Mouse (Mus musculus): Measurements from ENCODE around the gene Hmcn2. TPM values are rescaled to one million over a fixed set of nuclear protein-coding genes. Genes with fewer than 3 reads are reported as not detected.
A peak's percentile ranks its signal among the peaks of the same experiment; 100 is the strongest.

Hmcn2 gene
- total RNA-seq, 1 experiment from 2014 or later, result not detected

- ATAC-seq (replicated peaks in 1 of 2; ENCODE audit: insufficient read depth in 1 of 2, low FRiP score in 2 of 2, low TSS enrichment in 1 of 2, low read depth in 1 of 2, poor library complexity in 2 of 2, severe bottlenecking in 2 of 2), result no peak
Observed at GRCm38 (mm10) chr2:31462051-31462450, 147.8 kb downstream of the Hmcn2 start.

GRCm38 (mm10) chr2:31463253-31463652, 149.0 kb downstream of the Hmcn2 start:
- no peak for ATAC-seq (replicated peaks in 1 of 2; ENCODE audit: insufficient read depth in 1 of 2, low FRiP score in 2 of 2, low TSS enrichment in 1 of 2, low read depth in 1 of 2, poor library complexity in 2 of 2, severe bottlenecking in 2 of 2)

GRCm38 (mm10) chr2:31463696-31464528, 149.7 kb downstream of the Hmcn2 start:
- 0 out of 4 replicates have a peak, but pooled peaks of 1 of the 2 experiments have one; percentile 19 for ATAC-seq (replicated peaks in 1 of 2; ENCODE audit: insufficient read depth in 1 of 2, low FRiP score in 2 of 2, low TSS enrichment in 1 of 2, low read depth in 1 of 2, poor library complexity in 2 of 2, severe bottlenecking in 2 of 2)

GRCm38 (mm10) chr2:31464529-31464910, 150.3 kb downstream of the Hmcn2 start:
- no peak for ATAC-seq (replicated peaks in 1 of 2; ENCODE audit: insufficient read depth in 1 of 2, low FRiP score in 2 of 2, low TSS enrichment in 1 of 2, low read depth in 1 of 2, poor library complexity in 2 of 2, severe bottlenecking in 2 of 2)

- no peak for ATAC-seq (replicated peaks in 1 of 2; ENCODE audit: insufficient read depth in 1 of 2, low FRiP score in 2 of 2, low TSS enrichment in 1 of 2, low read depth in 1 of 2, poor library complexity in 2 of 2, severe bottlenecking in 2 of 2)
Observed at GRCm38 (mm10) chr2:31467457-31467856, 153.2 kb downstream of the Hmcn2 start.

- no peak for ATAC-seq (replicated peaks in 1 of 2; ENCODE audit: insufficient read depth in 1 of 2, low FRiP score in 2 of 2, low TSS enrichment in 1 of 2, low read depth in 1 of 2, poor library complexity in 2 of 2, severe bottlenecking in 2 of 2)
Observed at GRCm38 (mm10) chr2:31468857-31469256, 154.6 kb downstream of the Hmcn2 start.

GRCm38 (mm10) chr2:31469480-31469879, 155.3 kb downstream of the Hmcn2 start:
- peak in 1 of 2 experiments; percentile 1; a peak in 1 of 4 replicates for ATAC-seq (replicated peaks in 1 of 2; ENCODE audit: insufficient read depth in 1 of 2, low FRiP score in 2 of 2, low TSS enrichment in 1 of 2, low read depth in 1 of 2, poor library complexity in 2 of 2, severe bottlenecking in 2 of 2)

GRCm38 (mm10) chr2:31469931-31470682, 155.9 kb downstream of the Hmcn2 start, which contains the start of gene Ass1:
TSS of gene Ass1 (plus strand) at chr2:31470207.
- peak; percentile 63 to 65 for ATAC-seq (replicated peaks in 1 of 2; ENCODE audit: insufficient read depth in 1 of 2, low FRiP score in 2 of 2, low TSS enrichment in 1 of 2, low read depth in 1 of 2, poor library complexity in 2 of 2, severe bottlenecking in 2 of 2)

GRCm38 (mm10) chr2:31470683-31471385, 156.6 kb downstream of the Hmcn2 start:
- ATAC-seq (replicated peaks in 1 of 2; ENCODE audit: insufficient read depth in 1 of 2, low FRiP score in 2 of 2, low TSS enrichment in 1 of 2, low read depth in 1 of 2, poor library complexity in 2 of 2, severe bottlenecking in 2 of 2), result peak; percentile 33 to 48

GRCm38 (mm10) chr2:31471611-31472010, 157.4 kb downstream of the Hmcn2 start:
- ATAC-seq (replicated peaks in 1 of 2; ENCODE audit: insufficient read depth in 1 of 2, low FRiP score in 2 of 2, low TSS enrichment in 1 of 2, low read depth in 1 of 2, poor library complexity in 2 of 2, severe bottlenecking in 2 of 2), result no peak

- ATAC-seq (replicated peaks in 1 of 2; ENCODE audit: insufficient read depth in 1 of 2, low FRiP score in 2 of 2, low TSS enrichment in 1 of 2, low read depth in 1 of 2, poor library complexity in 2 of 2, severe bottlenecking in 2 of 2), result no peak
Observed at GRCm38 (mm10) chr2:31472406-31473065, 158.3 kb downstream of the Hmcn2 start.

- no peak for ATAC-seq (replicated peaks in 1 of 2; ENCODE audit: insufficient read depth in 1 of 2, low FRiP score in 2 of 2, low TSS enrichment in 1 of 2, low read depth in 1 of 2, poor library complexity in 2 of 2, severe bottlenecking in 2 of 2)
Observed at GRCm38 (mm10) chr2:31473941-31474340, 159.7 kb downstream of the Hmcn2 start.

GRCm38 (mm10) chr2:31474686-31475085, 160.5 kb downstream of the Hmcn2 start:
- no peak for ATAC-seq (replicated peaks in 1 of 2; ENCODE audit: insufficient read depth in 1 of 2, low FRiP score in 2 of 2, low TSS enrichment in 1 of 2, low read depth in 1 of 2, poor library complexity in 2 of 2, severe bottlenecking in 2 of 2)

GRCm38 (mm10) chr2:31476107-31476820, 162.0 kb downstream of the Hmcn2 start:
- ATAC-seq (replicated peaks in 1 of 2; ENCODE audit: insufficient read depth in 1 of 2, low FRiP score in 2 of 2, low TSS enrichment in 1 of 2, low read depth in 1 of 2, poor library complexity in 2 of 2, severe bottlenecking in 2 of 2), result no peak

- no peak for ATAC-seq (replicated peaks in 1 of 2; ENCODE audit: insufficient read depth in 1 of 2, low FRiP score in 2 of 2, low TSS enrichment in 1 of 2, low read depth in 1 of 2, poor library complexity in 2 of 2, severe bottlenecking in 2 of 2)
Observed at GRCm38 (mm10) chr2:31477234-31478161, 163.3 kb downstream of the Hmcn2 start.
